Mouse (Mus musculus) G1E-ER4 (cell line): ENCODE results near the gene Nkx2-3. TPM values are rescaled to one million over a fixed set of nuclear protein-coding genes. Genes with fewer than 3 reads are reported as not detected.

Experiments
- GATA1 ChIP-seq: IDR thresholded peaks from one replicate; pipeline ENCODE4 v1.8.0; 2012; ENCODE audit warnings: low read length, inconsistent platforms
- polyA plus RNA-seq: library from polyadenylated mRNA; stranded (reverse); fragments of >175 nt; gene quantifications from 2 replicates; pipeline ENCODE4 v1.2.3, GENCODE M21; 2012

The Nkx2-3 gene
- polyA plus RNA-seq, 1 experiment: not detected

DNA sequence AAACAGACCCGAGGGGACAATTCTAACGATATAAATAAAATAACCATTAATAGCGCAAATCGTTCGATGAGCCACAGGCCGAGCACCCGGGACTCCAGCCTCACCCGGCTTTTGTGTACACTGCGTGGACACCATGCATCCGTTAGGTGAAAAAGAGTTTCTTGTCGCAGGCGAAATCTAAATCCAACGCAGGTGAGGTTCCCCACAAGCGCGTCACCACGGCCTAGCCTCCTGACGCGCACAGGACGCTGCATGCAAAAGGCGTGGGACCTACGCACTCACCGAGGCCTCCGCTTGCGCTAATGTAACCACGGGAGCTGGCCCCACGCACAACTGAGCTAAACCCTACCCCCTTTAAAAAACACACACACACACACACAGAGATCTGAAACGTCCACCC lies 10.7 kb upstream of the Nkx2-3 start:
- no peak for TF ChIP-seq GATA1

DNA sequence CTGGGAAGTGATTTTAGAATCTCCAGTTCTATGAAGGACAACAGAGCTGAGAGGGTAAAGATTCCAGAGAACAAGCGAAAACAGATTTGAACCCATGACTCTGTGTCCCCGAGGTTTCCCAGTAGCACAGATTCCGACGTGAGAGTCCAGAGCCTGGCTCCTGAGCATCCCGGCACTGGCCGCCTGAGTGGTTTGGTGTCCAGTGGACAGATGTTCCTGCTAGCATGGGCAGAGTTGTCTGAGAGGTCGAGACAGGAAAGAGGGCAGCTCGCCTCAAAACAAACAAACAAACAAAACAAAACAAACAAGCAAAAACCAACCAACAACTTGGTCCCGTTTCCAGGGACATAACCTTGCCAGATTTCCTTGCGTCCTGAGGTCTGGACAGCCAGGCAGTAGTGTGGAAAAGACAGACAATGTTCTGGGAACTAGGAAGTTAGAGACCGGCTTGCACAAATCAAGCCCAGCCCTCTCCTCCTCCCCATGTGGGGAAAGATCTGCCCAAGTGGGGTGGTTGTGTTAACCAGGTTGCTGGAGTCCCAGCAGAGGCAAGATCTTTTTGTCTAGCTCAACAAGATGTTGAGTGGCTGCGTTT lies 10.0 kb upstream of the Nkx2-3 start:
- TF ChIP-seq GATA1: no peak

DNA sequence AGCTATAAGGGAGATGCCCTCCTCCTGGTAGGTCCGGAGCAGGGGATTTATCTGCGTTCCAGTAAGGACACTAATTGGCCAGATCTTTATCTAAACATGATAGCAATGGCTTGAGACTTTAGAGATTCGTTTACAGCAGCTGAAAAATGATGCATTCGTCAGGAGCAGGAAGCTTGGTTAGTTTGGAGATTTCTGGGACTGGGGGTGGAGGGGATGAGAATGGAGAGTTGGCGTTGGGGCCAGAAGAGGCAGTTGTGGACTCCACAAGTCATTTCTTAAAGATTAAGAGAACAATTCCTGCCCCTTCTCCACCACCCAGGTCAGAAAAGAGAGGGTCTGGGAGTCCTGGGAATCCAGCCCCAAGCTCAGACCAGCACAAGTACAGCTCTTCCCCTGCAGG lies 8.6 kb upstream of the Nkx2-3 start:
- TF ChIP-seq GATA1: no peak

DNA sequence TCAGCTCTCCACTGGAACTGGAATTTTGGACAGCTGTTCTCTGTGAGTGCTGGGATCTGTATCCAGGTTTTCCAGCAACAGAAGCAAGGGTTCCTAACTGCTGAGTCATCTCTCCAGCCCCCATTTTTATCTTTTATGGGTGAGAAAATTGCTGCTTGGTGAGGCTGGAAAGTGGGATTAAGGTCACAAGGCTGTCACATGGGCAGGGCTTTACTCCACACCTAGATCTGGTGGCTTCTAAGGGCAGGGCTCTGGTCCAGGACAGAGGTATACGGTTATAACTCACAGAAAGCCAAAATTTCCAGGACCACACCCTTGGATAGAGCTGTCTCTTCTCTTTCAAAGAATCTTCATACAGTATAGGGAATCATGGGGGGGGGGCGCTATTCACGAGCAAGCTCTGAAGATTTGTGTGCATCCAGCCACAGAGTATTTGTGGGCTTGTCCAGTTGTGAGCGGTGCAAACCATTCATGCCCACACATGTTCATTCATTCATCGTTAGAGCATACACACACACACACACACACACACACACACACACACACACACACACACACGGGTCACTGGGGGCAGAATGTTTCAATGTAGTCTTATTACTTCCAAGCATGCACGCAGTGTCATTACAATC lies 7.5 kb upstream of the Nkx2-3 start:
- TF ChIP-seq GATA1: no peak

DNA sequence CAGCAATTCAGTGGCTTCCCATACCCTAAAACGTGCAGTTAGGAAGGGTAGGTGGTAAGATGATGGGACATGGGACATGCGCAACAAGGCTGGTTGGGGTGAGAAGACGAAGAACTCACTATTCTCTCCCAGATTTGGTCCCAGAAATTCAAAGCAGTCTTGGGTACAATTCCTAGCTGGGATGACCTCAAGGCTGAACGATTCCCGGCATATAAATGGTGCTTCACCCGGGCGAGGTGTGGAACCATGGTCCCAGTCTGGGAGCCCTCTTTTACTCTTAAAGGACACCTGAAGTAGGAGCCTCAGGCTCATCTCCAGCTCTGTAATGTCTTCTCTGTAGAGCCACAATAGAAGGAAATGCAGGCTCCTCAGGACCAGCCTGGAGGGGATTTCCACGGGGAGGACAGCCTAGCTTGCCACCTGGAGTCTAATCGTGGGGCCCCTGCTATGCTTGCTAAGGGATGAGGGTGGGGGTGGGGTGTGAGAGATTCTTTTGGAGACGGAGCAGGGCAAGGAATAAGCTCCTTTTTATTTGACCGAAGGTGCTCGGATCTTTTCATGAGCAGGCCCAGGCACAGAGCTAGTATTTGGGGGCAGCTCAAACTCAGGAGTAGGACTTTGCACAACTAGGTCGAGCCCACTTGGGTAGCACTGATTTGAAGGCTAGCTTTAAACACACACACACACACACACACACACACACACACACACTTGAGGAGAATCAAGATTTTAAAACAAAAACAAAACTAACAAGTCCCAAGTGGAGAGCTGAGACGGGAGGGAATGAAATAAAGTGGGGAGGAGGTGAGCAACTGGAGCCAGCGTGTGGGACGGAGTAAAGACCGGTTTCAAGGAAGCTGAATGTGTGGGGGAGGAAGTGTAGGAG lies 6.2 kb upstream of the Nkx2-3 start:
- no peak for TF ChIP-seq GATA1

DNA sequence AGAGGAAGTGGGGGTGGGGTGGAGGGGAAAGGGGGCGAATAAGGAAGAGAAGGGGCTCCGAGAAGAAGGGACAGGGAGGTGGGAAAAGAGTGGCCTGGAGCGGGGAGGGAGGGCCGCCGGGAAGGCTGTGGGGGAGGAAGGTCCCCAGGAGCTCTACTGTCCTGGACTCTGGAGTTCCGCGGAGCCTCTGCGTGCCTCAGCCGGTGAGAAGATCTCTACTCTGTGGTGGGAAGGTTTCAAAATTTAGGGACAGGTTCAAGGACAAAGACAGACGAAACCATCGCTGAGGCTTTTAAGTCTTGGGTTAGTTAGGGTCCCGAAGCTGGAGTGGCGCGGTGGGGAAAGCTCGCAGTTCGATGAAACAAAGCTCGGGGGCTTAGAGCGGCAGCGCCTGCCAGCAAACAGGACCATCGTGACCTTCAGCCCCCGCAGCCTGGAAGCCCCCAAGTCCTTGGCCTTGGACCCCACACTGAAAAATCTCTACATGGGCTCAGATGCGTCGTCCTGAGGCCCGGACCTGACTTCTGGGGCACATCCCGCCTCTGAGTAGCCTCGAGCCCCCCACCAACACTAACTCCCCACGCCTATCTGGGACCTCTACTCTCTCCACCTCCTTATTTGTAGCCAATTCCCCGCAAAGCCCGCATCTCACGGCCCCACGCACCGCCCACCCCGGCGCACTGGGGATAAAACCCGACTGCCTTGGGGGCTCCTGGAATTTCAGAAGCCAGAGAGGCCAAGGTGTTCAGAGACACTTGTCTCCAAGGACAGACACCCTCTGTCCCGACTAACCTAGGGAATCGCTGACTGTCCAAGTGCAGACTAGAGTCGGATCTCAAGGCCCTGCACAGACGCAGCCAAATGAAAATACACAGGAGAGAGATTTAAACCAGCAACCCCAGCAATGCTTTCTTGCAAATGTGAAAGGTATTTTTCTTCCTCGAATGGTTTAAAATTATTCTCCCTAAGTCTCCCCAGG lies 5.3 kb upstream of the Nkx2-3 start:
- no peak for TF ChIP-seq GATA1

DNA sequence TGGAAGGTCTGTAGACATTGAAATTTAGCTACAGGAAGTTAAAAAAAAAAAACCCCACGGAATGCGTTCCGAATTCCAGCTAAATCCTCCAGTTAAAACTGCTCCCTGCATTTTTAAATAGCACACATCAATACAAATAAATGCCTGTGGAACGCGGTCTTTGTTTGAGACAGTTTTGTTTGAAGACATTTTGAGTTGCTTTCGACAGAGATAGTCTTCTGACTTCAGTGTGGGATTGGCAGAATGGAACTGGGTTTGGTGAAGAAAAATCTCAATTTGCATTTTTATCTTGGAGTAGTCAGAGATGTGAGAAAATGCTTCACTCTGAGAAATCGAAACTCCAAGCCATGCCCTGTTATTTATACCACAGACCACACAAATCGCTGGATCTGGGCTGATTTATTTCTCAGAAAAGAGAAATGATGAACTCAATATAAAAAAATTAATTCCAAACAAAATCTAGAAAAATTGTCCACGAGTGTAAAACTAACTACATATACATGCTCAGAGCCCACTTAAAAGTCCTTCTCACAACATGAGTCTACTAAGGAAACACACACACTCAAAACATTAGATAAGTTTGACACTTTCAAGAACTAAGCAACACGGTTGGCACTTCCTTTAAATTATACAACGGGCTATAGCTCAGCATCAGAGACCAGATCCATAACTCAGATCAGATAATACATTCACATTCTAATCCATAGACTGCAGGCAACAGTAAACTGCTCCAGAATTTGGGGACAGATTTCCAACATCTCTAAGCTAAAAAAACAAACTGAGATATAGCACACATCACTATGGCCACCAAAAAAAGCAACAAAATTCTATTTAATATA lies 4.1 kb upstream of the Nkx2-3 start:
- no peak for TF ChIP-seq GATA1

DNA sequence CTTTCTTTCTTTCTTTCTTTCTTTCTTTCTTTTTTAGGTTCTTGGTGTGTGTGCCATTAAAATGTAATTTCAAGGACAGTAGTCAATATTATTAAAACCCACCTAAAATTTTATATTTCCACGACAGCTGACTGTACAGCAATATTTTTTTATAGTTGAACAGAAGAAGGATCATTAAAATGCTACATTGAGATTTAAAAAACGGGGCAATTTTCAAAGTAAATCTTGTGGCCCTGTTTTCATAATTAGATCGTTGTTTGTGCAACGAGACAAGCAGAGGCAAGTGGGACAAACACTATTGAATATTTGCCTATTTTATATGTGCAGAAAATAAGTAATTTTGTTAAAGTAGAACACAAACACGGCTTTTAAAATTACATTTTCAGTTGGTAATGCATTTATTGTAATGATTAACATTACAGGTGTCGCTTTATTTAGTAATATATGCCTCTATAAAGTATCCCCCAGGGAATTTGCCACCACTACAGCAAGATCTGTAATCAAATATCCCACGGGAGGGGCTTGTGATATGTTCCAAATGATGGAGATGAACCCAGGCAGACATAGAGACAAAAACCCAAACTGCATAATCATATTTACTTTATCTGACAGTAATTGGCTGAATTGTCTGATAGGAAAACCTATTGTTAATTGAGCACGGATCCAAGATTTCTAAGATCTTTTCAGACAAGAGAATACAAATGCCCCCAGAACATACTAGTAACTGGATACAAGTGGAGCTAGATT lies 3.2 kb upstream of the Nkx2-3 start:
- TF ChIP-seq GATA1: no peak

DNA sequence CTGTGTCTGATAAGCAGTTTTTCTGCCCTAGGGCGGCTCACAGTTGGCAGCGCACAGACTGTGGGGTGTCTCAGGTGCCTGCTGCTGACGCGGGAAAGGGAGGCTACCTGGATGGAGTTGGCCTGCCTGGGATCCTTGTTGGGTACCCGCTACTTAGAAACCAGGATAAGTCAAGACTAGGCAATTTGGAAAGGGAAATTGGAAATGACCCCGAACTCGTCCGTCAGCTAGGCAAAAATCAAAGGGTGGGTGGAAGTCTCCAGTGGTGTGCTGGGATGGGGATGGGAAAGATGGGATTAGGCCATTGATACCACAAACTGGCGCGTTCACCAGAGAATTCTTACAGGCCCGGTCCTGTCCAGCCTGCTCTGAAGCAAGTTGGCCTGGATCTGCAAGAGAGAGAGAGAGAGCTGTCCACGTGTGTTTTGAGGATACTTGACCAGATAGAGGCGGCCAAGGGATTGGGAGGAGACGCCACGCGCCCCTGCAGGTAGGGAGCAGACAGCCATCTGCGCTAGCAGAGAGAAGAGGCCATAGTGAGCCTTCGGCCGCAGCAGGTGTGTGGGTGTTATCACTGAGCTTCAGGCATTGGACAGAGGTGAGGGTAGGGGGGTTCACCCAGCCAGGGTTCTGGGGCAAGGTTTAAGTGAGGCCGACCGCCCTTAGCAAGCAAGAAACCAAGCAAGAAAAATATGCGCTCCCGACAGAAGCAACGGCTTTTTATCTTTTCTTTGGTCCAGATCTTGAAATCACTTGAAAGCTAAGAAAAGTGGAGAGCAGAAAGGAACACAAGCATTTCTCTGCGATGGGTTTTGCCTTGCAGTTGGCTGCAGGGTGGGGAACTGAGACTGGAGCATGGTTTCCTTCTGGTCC lies 2.4 kb upstream of the Nkx2-3 start:
- no peak for TF ChIP-seq GATA1

DNA sequence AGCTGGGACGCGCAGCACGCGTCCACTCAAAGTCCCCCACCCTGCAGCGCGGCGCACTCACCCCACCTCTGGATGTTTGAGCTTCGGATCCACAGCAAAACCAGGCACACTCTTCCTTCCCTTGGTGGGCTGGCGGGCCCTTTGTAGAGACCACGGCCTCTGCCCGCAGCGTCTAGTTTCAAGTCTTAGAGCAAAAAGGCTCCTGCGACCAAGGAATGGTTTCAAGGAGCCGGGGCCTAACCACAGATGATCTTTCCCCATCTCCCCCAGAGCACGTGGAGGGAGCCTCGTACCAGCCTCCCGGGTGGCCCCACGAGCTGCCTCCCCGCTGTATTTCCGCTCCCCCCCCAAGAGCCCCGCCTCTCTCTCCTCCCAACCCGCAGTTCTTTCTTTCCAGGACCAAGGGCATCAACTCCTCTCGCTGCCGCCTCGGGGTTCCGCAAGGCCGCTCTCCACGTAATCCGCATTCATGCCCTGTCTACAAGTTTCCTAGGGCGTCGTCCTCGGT lies 1.7 kb upstream of the Nkx2-3 start:
- no peak for TF ChIP-seq GATA1

DNA sequence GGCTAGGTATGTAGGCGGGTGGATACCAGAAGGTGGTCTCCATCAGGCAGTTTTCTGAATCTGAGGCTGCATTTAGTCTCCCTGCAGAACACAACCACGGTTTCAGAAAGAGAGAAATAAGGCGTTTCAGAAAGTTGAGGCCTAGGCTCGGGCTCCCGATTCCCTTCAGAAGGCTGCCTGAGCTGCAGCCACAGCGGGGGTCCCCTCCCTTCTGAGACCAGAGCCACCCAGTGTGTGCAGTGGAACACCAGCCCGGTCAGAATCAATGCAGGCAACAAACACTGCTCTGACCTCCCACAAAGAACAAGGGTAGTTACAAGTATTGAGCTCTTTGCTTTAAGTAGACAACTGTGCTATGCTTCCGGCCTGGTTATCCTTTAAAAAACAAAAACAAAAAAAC lies 1.0 kb upstream of the Nkx2-3 start:
- TF ChIP-seq GATA1: no peak

DNA sequence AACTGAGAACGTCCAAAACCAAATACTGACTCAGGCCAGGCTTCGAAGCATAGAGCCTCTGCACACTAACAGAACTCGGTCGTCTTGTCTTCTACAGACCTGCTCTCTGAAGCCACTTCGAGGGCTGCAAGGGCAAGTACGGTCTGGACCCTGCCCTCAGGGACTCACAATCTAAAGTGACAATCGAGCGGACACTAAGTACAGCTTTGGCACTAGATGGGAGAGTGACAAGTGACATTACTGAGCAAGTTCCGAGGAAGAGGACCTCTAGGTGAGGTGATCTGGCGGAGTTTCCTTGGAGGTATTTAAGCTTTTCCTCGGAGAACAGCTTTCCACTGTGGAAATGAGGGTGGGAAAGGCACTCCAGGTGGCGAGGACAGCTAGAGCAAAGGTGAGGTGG lies 564 bp upstream of the Nkx2-3 start:
- TF ChIP-seq GATA1: no peak

DNA sequence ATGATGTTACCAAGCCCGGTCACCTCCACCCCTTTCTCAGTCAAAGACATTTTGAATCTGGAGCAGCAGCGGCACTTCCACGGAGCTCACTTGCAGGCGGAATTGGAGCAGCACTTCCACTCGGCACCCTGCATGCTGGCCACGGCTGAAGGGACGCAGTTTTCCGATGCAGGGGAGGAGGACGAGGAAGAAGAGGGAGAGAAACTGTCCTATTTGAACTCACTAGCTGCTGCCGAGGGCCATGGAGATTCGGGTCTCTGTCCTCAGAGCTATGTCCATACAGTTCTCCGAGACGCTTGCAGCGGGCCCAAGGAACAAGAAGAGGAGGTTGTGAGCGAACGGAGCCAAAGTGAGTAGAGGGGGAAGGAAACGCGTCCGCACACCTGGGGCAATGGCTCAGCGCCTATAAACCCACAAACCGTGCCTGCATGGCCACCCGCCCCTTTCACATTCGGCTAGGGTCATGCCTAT lies 411 bp downstream of the Nkx2-3 start:
- no peak for TF ChIP-seq GATA1
